Mouse (Mus musculus): ENCODE measurements around the gene Gm6899. TPM values are rescaled to one million over a fixed set of nuclear protein-coding genes. Genes with fewer than 3 reads are reported as not detected.

The Gm6899 gene
- 0.35 TPM in 1 of 2 replicates, not detected in the other for polyA plus RNA-seq (2015; fragmentation: Nextera tagmentation; extraction: Ambion mirVana)

GRCm38 (mm10) chr11:26593061-26594059 lies at the start of gene Gm6899, which contains the start of gene Vrk2:
TSS of gene Gm6899 (plus strand) at chr11:26593241.
TSS of gene Vrk2 (minus strand) at chr11:26593999.
- ATAC-seq (ENCODE audit: low FRiP score, low TSS enrichment), result peak; percentile 100
- under 1% methylated on average over 60 of the region's 60 CpGs for WGBS
- Histone ChIP-seq H3K9ac (replicated peaks; ENCODE audit: low read length) (peak within 1 kb of the TSS; percentile 90), H3K4me2 (replicated peaks; ENCODE audit: low read depth, low read length) (peak within 1 kb of the TSS; percentile 56), H3K4me1 (ENCODE audit: insufficient read depth, low read length) (peaks cover 6% of the 10 kb centered on the region; the same call in 1 of the 2 replicates), H3K36me3 (ENCODE audit: insufficient read depth, low read length) (no peaks in the 10 kb centered on the region), H3K4me3 (ENCODE audit: low read length) (peak within 1 kb of the TSS; percentile 82), H3K27me3 (ENCODE audit: insufficient read depth, low read length) (no peaks in the 10 kb centered on the region), H3K27ac (ENCODE audit: low read length) (peak within 1 kb of the TSS; percentile 76), H3K9me3 (ENCODE audit: low read length) (no peaks in the 10 kb centered on the region)

DNA sequence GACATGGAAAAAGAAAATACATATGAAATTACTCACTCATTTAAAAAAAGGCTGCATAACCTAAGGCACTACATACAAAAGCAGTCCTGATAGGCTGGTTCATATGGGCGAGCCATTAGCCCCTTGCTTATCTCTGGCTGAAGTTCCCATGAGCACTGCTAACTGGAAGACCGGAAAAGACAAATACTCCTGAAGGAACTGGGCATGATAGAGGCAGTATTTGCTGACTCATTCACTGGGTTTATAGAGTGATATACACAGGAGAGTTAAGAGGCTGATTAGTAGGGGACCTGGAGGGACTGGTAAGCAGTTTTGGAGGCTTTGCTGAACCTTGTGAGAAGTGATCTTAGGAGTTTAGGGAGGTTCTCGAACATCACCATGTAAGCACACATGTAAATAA lies 41.5 kb upstream of the Gm6899 start:
- 87% methylated on average over 3 of the region's 3 CpGs for WGBS
- Histone ChIP-seq H3K9ac (replicated peaks; ENCODE audit: low read length) (no peak overlapping the region), H3K9me3 (ENCODE audit: low read length) (no peaks in the 10 kb centered on the region), H3K27me3 (ENCODE audit: insufficient read depth, low read length) (no peaks in the 10 kb centered on the region), H3K36me3 (ENCODE audit: insufficient read depth, low read length) (no peaks in the 10 kb centered on the region), H3K4me2 (replicated peaks; ENCODE audit: low read depth, low read length) (no peak overlapping the region), H3K27ac (ENCODE audit: low read length) (no peak overlapping the region), H3K4me1 (ENCODE audit: insufficient read depth, low read length) (no peaks in the 10 kb centered on the region), H3K4me3 (ENCODE audit: low read length) (no peak overlapping the region)
- no peak for ATAC-seq (ENCODE audit: low FRiP score, low TSS enrichment)

- no peaks in the 10 kb centered on the region for H3K36me3 ChIP-seq (ENCODE audit: insufficient read depth, low read length)
- H3K4me3 ChIP-seq (ENCODE audit: low read length), result no peak overlapping the region
- H3K4me1 ChIP-seq (ENCODE audit: insufficient read depth, low read length), result no peaks in the 10 kb centered on the region; the same call in 1 of the 2 replicates
- no peak overlapping the region for H3K27ac ChIP-seq (ENCODE audit: low read length)
- H3K27me3 ChIP-seq (ENCODE audit: insufficient read depth, low read length), result no peaks in the 10 kb centered on the region
- H3K4me2 ChIP-seq (replicated peaks; ENCODE audit: low read depth, low read length), result no peak overlapping the region
- H3K9ac ChIP-seq (replicated peaks; ENCODE audit: low read length), result no peak overlapping the region
- H3K9me3 ChIP-seq (ENCODE audit: low read length), result no peaks in the 10 kb centered on the region
- 56% methylated on average over 17 of the region's 17 CpGs for WGBS
- ATAC-seq (ENCODE audit: low FRiP score, low TSS enrichment), result no peak
These were observed 7.4 kb upstream of the Gm6899 start for GRCm38 (mm10) chr11:26585409-26586366.

- Histone ChIP-seq H3K4me2 (replicated peaks; ENCODE audit: low read depth, low read length) (no peak overlapping the region), H3K4me1 (ENCODE audit: insufficient read depth, low read length) (no peaks in the 10 kb centered on the region; the same call in 1 of the 2 replicates), H3K27me3 (ENCODE audit: insufficient read depth, low read length) (no peaks in the 10 kb centered on the region), H3K4me3 (ENCODE audit: low read length) (no peak overlapping the region), H3K9ac (replicated peaks; ENCODE audit: low read length) (no peak overlapping the region), H3K36me3 (ENCODE audit: insufficient read depth, low read length) (no peaks in the 10 kb centered on the region), H3K27ac (ENCODE audit: low read length) (no peak overlapping the region), H3K9me3 (ENCODE audit: low read length) (no peaks in the 10 kb centered on the region)
- WGBS, result 59% methylated on average over 6 of the region's 6 CpGs
- no peak for ATAC-seq (ENCODE audit: low FRiP score, low TSS enrichment)
These were observed 6.5 kb upstream of the Gm6899 start for GRCm38 (mm10) chr11:26586367-26587183.

GRCm38 (mm10) chr11:26587184-26587524 lies 5.9 kb upstream of the Gm6899 start:
- no peak overlapping the region for H3K4me2 ChIP-seq (replicated peaks; ENCODE audit: low read depth, low read length)
- no peaks in the 10 kb centered on the region for H3K9me3 ChIP-seq (ENCODE audit: low read length)
- H3K4me1 ChIP-seq (ENCODE audit: insufficient read depth, low read length), result peaks cover under 1% of the 10 kb centered on the region
- no peaks in the 10 kb centered on the region for H3K36me3 ChIP-seq (ENCODE audit: insufficient read depth, low read length)
- no peak overlapping the region for H3K9ac ChIP-seq (replicated peaks; ENCODE audit: low read length)
- 95% methylated on average over 1 of the region's 1 CpGs for WGBS
- no peak for ATAC-seq (ENCODE audit: low FRiP score, low TSS enrichment)
- H3K4me3 ChIP-seq (ENCODE audit: low read length), result no peak overlapping the region
- H3K27ac ChIP-seq (ENCODE audit: low read length), result no peak overlapping the region
- H3K27me3 ChIP-seq (ENCODE audit: insufficient read depth, low read length), result no peaks in the 10 kb centered on the region

DNA sequence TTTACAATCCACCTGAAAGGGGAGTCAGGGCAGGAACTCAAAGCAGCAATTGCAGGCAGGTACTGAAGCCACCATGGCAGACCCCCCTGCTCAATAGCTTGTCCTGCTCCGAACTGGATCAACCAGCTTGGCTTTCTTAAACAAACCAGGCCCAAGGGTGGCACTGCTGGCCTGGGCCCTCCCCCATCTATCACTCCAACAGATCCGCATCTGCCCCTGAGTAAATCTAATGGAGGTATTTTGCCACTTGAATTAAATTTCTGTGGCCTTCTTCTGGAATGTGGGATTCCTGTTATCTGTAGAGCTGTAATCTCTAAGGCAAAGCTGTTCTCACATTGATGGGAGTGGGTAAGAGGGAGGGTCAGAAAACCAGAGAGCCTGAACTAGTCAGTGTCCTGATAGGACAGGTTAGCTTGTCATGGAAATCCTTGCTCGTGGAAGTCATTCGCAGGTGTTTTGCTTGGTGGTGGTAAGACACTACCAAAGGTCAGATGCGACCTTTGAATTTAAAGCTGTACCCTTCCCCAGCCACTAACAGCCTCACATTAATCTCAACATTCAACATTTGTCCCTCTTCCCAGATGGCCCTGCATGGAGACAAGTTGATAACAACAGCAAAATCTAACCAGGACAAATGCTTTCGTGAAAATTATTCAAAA lies 517 bp upstream of the Gm6899 start:
- Histone ChIP-seq H3K4me2 (replicated peaks; ENCODE audit: low read depth, low read length) (peak overlapping the region; percentile 56), H3K27ac (ENCODE audit: low read length) (peak overlapping the region; percentile 76; the same call in 1 of the 2 replicates), H3K9me3 (ENCODE audit: low read length) (no peaks in the 10 kb centered on the region), H3K27me3 (ENCODE audit: insufficient read depth, low read length) (no peaks in the 10 kb centered on the region), H3K9ac (replicated peaks; ENCODE audit: low read length) (peak overlapping the region; percentile 90), H3K4me3 (ENCODE audit: low read length) (peak overlapping the region; percentile 82), H3K4me1 (ENCODE audit: insufficient read depth, low read length) (peaks cover 6% of the 10 kb centered on the region; the same call in 1 of the 2 replicates), H3K36me3 (ENCODE audit: insufficient read depth, low read length) (no peaks in the 10 kb centered on the region)
- 28% methylated on average over 6 of the region's 6 CpGs for WGBS
- peak; percentile 0; the same call in 1 of the 2 replicates for ATAC-seq (ENCODE audit: low FRiP score, low TSS enrichment)

DNA sequence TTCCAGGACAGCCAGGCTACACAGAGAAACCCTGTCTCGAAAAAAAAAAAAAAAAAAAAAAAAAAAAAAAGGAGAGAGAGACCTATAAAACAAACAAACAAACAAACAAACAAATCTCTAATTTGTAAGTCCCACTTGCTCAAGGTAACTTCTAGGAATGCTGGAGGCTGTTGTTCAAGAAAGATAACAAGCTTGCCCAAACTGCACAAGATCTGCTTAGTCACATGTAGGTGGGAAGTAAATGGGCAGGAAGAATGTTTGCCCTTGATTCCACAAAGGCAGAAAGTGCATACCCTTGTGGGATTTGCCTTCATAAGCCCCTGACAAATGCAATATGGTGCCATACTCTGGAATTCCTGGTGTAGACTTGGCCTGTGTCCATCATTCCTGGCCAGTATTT lies 1.4 kb downstream of the Gm6899 start:
- Histone ChIP-seq H3K4me3 (ENCODE audit: low read length) (no peak overlapping the region), H3K4me1 (ENCODE audit: insufficient read depth, low read length) (peaks cover 6% of the 10 kb centered on the region; the same call in 1 of the 2 replicates), H3K4me2 (replicated peaks; ENCODE audit: low read depth, low read length) (no peak overlapping the region), H3K36me3 (ENCODE audit: insufficient read depth, low read length) (no peaks in the 10 kb centered on the region), H3K9ac (replicated peaks; ENCODE audit: low read length) (no peak overlapping the region), H3K27me3 (ENCODE audit: insufficient read depth, low read length) (no peaks in the 10 kb centered on the region), H3K27ac (ENCODE audit: low read length) (no peak overlapping the region), H3K9me3 (ENCODE audit: low read length) (no peaks in the 10 kb centered on the region)
- WGBS, result 67% methylated on average over 1 of the region's 1 CpGs
- ATAC-seq (ENCODE audit: low FRiP score, low TSS enrichment), result no peak

DNA sequence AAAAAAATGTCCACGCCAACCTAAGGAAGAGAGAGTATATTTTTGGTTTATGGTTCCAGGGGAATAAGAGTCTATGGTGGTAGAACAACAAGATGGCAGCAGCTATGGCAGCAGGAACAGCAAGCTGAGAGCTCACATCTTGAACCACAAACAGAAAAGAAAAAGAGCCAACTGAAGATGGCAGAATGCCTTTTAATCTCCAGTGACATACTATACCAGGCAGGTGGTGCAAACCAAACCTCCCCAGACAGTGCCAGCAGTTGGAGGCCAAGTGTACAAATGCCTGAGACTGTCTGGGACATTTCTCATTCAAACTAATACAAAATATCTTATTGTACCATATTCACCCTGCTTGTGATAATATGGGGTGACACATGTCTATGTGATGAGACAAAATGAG lies 3.1 kb downstream of the Gm6899 start:
- WGBS, result 86% methylated on average over 1 of the region's 1 CpGs
- H3K4me1 ChIP-seq (ENCODE audit: insufficient read depth, low read length), result peaks cover 6% of the 10 kb centered on the region; the same call in 1 of the 2 replicates
- H3K4me3 ChIP-seq (ENCODE audit: low read length), result no peak overlapping the region
- ATAC-seq (ENCODE audit: low FRiP score, low TSS enrichment), result no peak
- H3K36me3 ChIP-seq (ENCODE audit: insufficient read depth, low read length), result no peaks in the 10 kb centered on the region
- no peak overlapping the region for H3K4me2 ChIP-seq (replicated peaks; ENCODE audit: low read depth, low read length)
- H3K9ac ChIP-seq (replicated peaks; ENCODE audit: low read length), result no peak overlapping the region
- no peak overlapping the region for H3K27ac ChIP-seq (ENCODE audit: low read length)
- no peaks in the 10 kb centered on the region for H3K9me3 ChIP-seq (ENCODE audit: low read length)
- no peaks in the 10 kb centered on the region for H3K27me3 ChIP-seq (ENCODE audit: insufficient read depth, low read length)
